9 mouse cellular contexts compared by ENCODE assay signal in the genomic region with DNA sequence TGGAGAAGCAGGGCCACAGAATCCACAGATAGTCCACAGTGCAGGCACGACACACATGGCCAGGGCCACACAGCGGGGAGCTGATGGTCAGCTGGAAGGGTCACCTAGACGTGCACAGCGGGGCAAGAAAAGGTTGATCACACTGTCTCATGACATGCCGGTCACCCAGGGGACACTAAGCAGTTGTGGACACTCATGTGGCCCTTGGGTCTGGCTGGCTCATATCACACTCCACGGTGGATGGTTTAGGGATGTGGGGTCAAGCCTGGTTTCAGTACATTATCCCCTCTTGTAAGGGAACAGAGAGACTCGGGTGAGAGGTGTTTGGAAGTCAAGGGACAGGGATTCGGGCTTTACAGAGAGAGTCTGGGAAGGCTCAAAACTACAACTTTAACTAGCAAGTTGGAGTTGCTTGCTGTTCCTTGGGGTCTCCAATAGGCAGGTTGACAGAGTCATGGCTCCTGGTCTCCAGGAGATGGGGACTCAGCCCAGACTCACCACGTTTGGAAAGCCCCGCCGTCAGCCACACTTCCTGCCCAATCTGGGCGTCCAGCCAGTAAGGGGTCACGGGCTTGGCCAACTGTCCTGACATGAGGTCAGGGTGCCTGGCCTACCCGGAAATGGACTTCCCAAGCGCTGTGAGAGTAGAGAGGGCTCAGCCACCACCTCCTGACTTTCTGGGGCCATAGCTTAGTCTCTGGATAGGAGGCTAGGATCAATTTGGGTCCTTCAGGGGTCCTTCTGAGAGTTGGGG. TPM values are rescaled to one million over a fixed set of nuclear protein-coding genes. Genes with fewer than 3 reads are reported as not detected.
DNase-seq lines count a peak whose midpoint lies in the region; ATAC-seq and TF ChIP-seq lines count a peak whose summit lies in the region.
"Had no signal": no experiment of that assay in that cellular context is flagged by ENCODE, and none has a peak within 500 bp of the region (broad histone marks: within the 10 kb centered on the region; RNA-seq: fewer than 3 reads in every experiment).

No protein-coding gene starts in this region.

- no peak for TF ChIP-seq CTCF in hindbrain, postnatal 0 days (IDR thresholded peaks at IDR 0.05; ENCODE audit: low read depth)

- no peaks in the 10 kb centered on the region for H3K9me3 ChIP-seq in kidney, embryonic 15.5 days (replicated peaks)
- H3K9me3 ChIP-seq in heart, embryonic 16.5 days (replicated peaks; ENCODE audit: control insufficient read depth, low read length): no peaks in the 10 kb centered on the region
- no peaks in the 10 kb centered on the region for H3K9me3 ChIP-seq in lung, embryonic 15.5 days
- no peaks in the 10 kb centered on the region for H3K9me3 ChIP-seq in hindbrain, postnatal 0 days (ENCODE audit: low read length)
- no peaks in the 10 kb centered on the region for H3K9me3 ChIP-seq in hindbrain, embryonic 13.5 days

- 68% methylated on average over 15 of the region's 15 CpGs for WGBS in kidney, embryonic 15.5 days
- WGBS in heart, embryonic 16.5 days: 63% methylated on average over 15 of the region's 15 CpGs
- WGBS in lung, embryonic 15.5 days: 56% methylated on average over 15 of the region's 15 CpGs
- 71% methylated on average over 15 of the region's 15 CpGs for WGBS in hindbrain, postnatal 0 days
- WGBS in hindbrain, embryonic 13.5 days: 78% methylated on average over 15 of the region's 15 CpGs

- DNase-seq in kidney, adult 11 months: peak; percentile 87
- DNase-seq in adrenal gland, postnatal 10 days: peak; percentile 83
- no peak for DNase-seq in hindbrain, postnatal 0 days (ENCODE audit: low spot score)

- H3K4me2 ChIP-seq in kidney, embryonic 15.5 days: no peak overlapping the region
- H3K4me2 ChIP-seq in heart, embryonic 16.5 days (ENCODE audit: low read depth, low read length): no peak overlapping the region
- no peak overlapping the region for H3K4me2 ChIP-seq in lung, embryonic 15.5 days
- no peak overlapping the region for H3K4me2 ChIP-seq in hindbrain, postnatal 0 days (ENCODE audit: low read depth, low read length)
- H3K4me2 ChIP-seq in hindbrain, embryonic 13.5 days: no peak overlapping the region

- ATAC-seq in kidney, embryonic 15.5 days (replicated peaks; ENCODE audit: low FRiP score): no peak
- ATAC-seq in heart, embryonic 16.5 days (replicated peaks; ENCODE audit: extremely low read depth, insufficient read depth, low FRiP score): peak; percentile 73; the same call in 1 of the 2 replicates
- ATAC-seq in lung, embryonic 15.5 days (ENCODE audit: borderline replicate concordance, extremely low read depth, low FRiP score, low TSS enrichment): 0 out of 2 replicates have a peak, but pooled peaks have one; percentile 51
- ATAC-seq in hindbrain, postnatal 0 days: no peak
- ATAC-seq in erythroblast, adult 5-6 weeks (replicated peaks; ENCODE audit: low FRiP score, poor library complexity, severe bottlenecking): no peak
- ATAC-seq in hindbrain, embryonic 13.5 days (ENCODE audit: low FRiP score): no peak

- H3K4me3 ChIP-seq in kidney, embryonic 15.5 days (replicated peaks): no peak overlapping the region
- H3K4me3 ChIP-seq in heart, embryonic 16.5 days (ENCODE audit: low read length): no peak overlapping the region
- no peak overlapping the region for H3K4me3 ChIP-seq in lung, embryonic 15.5 days
- no peak overlapping the region for H3K4me3 ChIP-seq in hindbrain, postnatal 0 days (ENCODE audit: low read length)
- H3K4me3 ChIP-seq in hindbrain, embryonic 13.5 days: no peak overlapping the region

- H3K27me3 ChIP-seq in kidney, embryonic 15.5 days: no peaks in the 10 kb centered on the region
- no peaks in the 10 kb centered on the region for H3K27me3 ChIP-seq in heart, embryonic 16.5 days (ENCODE audit: control insufficient read depth, insufficient read depth, low read length)
- no peaks in the 10 kb centered on the region for H3K27me3 ChIP-seq in lung, embryonic 15.5 days
- H3K27me3 ChIP-seq in hindbrain, postnatal 0 days (ENCODE audit: insufficient read depth, low read length): no peaks in the 10 kb centered on the region
- no peaks in the 10 kb centered on the region for H3K27me3 ChIP-seq in hindbrain, embryonic 13.5 days

- H3K36me3 ChIP-seq in kidney, embryonic 15.5 days: no peaks in the 10 kb centered on the region; the same call in 1 of the 2 replicates
- no peaks in the 10 kb centered on the region for H3K36me3 ChIP-seq in heart, embryonic 16.5 days (ENCODE audit: control insufficient read depth, insufficient read depth)
- no peaks in the 10 kb centered on the region for H3K36me3 ChIP-seq in lung, embryonic 15.5 days
- H3K36me3 ChIP-seq in hindbrain, postnatal 0 days (ENCODE audit: insufficient read depth, low read length): peaks cover 16% of the 10 kb centered on the region; the same call in 1 of the 2 replicates
- peaks cover 42% of the 10 kb centered on the region for H3K36me3 ChIP-seq in hindbrain, embryonic 13.5 days

- no peak overlapping the region for H3K9ac ChIP-seq in kidney, embryonic 15.5 days
- no peak overlapping the region for H3K9ac ChIP-seq in heart, embryonic 16.5 days (ENCODE audit: low read length)
- H3K9ac ChIP-seq in lung, embryonic 15.5 days: no peak overlapping the region
- no peak overlapping the region for H3K9ac ChIP-seq in hindbrain, postnatal 0 days (replicated peaks; ENCODE audit: low read length)
- H3K9ac ChIP-seq in hindbrain, embryonic 13.5 days: no peak overlapping the region

- H3K4me1 ChIP-seq in kidney, embryonic 15.5 days: peaks cover 27% of the 10 kb centered on the region
- H3K4me1 ChIP-seq in heart, embryonic 16.5 days (ENCODE audit: control insufficient read depth, insufficient read depth, low read length): peaks cover 12% of the 10 kb centered on the region; the same call in 1 of the 2 replicates
- H3K4me1 ChIP-seq in lung, embryonic 15.5 days: peaks cover 16% of the 10 kb centered on the region; the same call in 1 of the 2 replicates
- H3K4me1 ChIP-seq in hindbrain, postnatal 0 days (ENCODE audit: insufficient read depth, low read length): no peaks in the 10 kb centered on the region
- H3K4me1 ChIP-seq in hindbrain, embryonic 13.5 days (replicated peaks): no peaks in the 10 kb centered on the region

- no peak overlapping the region for H3K27ac ChIP-seq in kidney, embryonic 15.5 days
- H3K27ac ChIP-seq in heart, embryonic 16.5 days (ENCODE audit: low read length): no peak overlapping the region
- no peak overlapping the region for H3K27ac ChIP-seq in lung, embryonic 15.5 days
- no peak overlapping the region for H3K27ac ChIP-seq in hindbrain, postnatal 0 days
- no peak overlapping the region for H3K27ac ChIP-seq in hindbrain, embryonic 13.5 days

RNA-seq across cellular contexts. Expression of gene Pdgfa, which starts 20.4 kb away (rescaled TPM):
- 52.9 and 55.7 TPM in 2 replicates for polyA plus RNA-seq in kidney, embryonic 15.5 days (2015; fragmentation: Nextera tagmentation; extraction: Ambion mirVana)
- 10 to 100 TPM; 22.0 to 23.3 TPM for total RNA-seq in adrenal gland, postnatal 10 days (2021)
- 54.0 and 56.0 TPM in 2 replicates for polyA plus RNA-seq in heart, embryonic 16.5 days (2015; fragmentation: Nextera tagmentation; extraction: Ambion mirVana)
- 53.2 and 56.3 TPM in 2 replicates for polyA plus RNA-seq in lung, embryonic 15.5 days (2015; fragmentation: Nextera tagmentation; extraction: Ambion mirVana)
- 49.0 and 54.4 TPM in 2 replicates for total RNA-seq in hindbrain, postnatal 0 days (2014; rRNA removed)
- polyA plus RNA-seq in hindbrain, postnatal 0 days (2015; fragmentation: Nextera tagmentation; extraction: Ambion mirVana): 41.9 and 47.5 TPM in 2 replicates
- not detected in 2 replicates for total RNA-seq in erythroblast, adult 5-6 weeks (2015; ENCODE audit: low replicate concordance)
- total RNA-seq in erythroblast, adult 5-6 weeks (2017; ENCODE audit: low replicate concordance): not detected in 2 replicates
- polyA plus RNA-seq in hindbrain, embryonic 13.5 days (2015; fragmentation: Nextera tagmentation; extraction: Ambion mirVana): 13.7 and 14.5 TPM in 2 replicates
- total RNA-seq: neutrophil, adult 5-6 weeks had no signal

Comparison
In these comparisons a context has a peak if more than half of its experiments do, and no peak if none do; other contexts are left out.
1. ATAC-seq: peak in heart, embryonic 16.5 days (single experiment) and lung, embryonic 15.5 days (single experiment); none in kidney, embryonic 15.5 days (single experiment), hindbrain, postnatal 0 days (single experiment), erythroblast, adult 5-6 weeks (single experiment) and hindbrain, embryonic 13.5 days (single experiment).